Mouse (Mus musculus): Measurements from ENCODE around the gene Asic2.

GRCm38 (mm10) chr11:81060077-81060476, 908.2 kb downstream of the Asic2 start:
- TF ChIP-seq CTCF (conservative IDR thresholded peaks at IDR 0.05; ENCODE audit: low read length) (no peak), POU5F1 (IDR thresholded peaks at IDR 0.05; ENCODE audit: borderline replicate concordance, low read length) (no peak), NANOG (IDR thresholded peaks at IDR 0.05; ENCODE audit: borderline replicate concordance, low read length) (no peak)

Measured in E14TG2a.4 (cell line).